Mouse (Mus musculus): ENCODE data around the gene Surf6.
A peak's percentile ranks its signal among the peaks of the same experiment; 100 is the strongest.
"Not testable (repeated sequence)": the region's sequence is repeated elsewhere in the genome, so short reads cannot be mapped to it uniquely, and the experiment has no call there.

The Surf6 gene

DNA sequence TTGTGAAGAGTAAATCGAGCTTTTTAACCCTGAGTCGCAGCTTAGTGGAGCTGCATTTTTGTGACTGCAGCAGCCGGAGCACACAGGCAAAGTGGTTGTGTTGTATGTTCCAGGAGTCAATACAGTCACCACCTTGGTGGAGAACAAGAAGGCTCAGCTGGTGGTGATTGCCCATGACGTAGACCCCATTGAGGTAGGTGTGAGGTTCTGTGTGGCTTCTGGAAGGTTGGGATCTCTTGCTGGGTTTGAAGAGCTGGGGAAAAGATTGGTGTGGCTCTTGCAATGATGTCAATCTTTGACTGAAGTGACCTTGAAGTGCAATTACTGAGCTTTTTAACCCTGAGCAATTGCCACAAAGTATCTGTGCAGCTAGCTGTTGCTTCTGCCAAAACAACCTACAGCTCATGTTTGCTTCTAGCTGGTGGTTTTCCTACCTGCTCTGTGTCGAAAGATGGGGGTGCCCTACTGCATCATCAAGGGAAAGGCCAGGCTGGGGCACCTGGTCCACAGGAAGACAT, 9.6 kb upstream of the Surf6 start:
- DNase-seq: no peak

DNA sequence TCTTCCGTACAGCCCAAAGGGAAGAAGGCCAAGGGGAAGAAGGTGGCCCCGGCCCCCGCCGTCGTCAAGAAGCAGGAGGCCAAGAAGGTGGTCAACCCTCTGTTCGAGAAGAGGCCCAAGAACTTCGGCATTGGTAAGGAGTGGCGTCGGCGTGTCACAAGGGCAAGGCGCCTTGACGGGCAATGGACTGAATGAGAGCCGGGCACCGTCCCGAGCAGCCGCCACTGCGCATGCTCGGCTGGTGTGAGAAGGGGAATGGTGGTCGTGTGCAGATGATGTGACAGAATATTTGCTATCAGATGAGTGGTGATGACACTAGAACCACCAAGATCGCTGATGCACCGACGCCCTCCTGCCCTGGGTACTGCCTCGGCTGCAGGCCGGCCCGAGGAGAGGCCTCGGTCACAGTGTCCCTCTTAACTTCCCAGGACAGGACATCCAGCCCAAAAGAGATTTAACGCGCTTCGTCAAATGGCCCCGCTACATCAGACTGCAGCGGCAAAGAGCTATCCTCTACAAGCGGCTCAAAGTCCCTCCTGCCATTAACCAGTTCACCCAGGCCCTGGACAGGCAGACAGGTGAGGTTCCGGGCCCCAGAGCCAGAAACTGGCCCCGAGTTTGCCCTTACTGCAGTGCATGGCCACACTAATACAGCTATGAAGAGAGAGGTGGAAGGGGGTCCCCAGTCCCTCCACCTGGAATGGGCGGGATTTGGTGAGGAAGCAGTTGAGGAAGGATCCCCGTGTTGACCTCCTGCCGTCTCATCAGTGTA, 8.5 kb upstream of the Surf6 start:
- DNase-seq: peak; percentile 53

DNA sequence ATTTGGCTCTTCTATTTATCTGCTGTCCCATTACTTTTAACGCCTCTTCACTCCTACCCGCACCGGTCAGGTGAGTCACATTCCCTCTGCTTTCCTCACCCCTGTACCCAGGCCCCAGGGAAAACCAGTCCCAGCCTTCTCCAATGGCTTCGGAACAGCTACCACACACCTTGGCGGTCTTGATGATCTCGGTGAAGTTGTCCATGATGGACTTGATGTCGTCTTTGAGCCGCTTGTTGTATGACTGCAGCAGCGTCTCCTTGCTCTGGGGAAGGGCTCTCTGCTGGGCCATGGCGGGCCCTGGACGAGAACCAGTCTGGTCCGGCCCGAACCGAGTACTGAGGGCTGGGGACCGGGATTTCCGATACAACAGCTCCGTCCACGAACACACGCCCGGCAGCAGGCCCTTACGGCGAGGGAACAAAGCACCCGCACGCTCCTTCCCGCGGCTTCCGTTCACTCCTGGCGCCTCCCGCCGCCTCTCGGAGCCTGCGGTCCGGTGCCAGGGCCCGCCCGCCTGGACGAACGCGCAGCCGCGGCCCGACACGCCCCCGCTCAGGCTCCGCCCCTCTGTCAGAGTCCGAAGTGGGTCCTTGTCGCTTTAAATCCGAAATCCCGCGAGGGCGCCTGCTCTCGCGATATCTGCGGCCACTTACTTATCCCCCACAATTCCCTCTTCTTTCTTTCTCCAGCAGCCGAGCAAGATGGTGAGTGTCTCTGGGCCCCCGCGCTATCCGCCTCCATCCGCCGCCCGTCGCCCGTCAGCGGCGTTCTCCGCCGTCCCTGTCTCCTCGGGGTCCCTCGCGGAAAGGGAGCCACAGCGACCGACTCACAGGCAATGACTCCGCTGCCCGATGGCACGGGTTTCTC, 7.7 kb upstream of the Surf6 start, which contains the start of the genes Med22 and Rpl7a:
Med22 (minus strand) TSS at position 554 of the 870 bp plus-strand sequence.
Rpl7a (plus strand) TSS at position 641 of the 870 bp plus-strand sequence.
- peak; percentile 100 for DNase-seq

DNA sequence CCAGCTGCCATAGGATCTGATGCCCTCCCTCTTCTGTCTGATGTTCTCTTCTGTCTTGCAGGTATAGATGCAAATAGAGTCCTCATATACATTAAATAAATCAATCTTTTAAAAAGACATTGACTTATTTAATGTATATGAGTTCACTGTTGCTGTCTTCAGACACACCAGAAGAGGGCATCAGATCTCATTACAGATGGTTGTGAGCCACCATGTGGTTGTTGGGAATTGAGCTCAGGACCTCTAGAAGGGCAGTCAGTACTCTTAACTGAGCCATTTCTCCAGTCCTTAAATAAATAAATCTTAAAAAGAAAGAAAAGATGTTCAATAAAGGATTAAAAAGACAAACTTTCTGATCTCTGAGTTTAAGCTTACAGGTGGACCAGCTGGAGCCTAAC, 6.7 kb upstream of the Surf6 start:
- no peak for DNase-seq

DNA sequence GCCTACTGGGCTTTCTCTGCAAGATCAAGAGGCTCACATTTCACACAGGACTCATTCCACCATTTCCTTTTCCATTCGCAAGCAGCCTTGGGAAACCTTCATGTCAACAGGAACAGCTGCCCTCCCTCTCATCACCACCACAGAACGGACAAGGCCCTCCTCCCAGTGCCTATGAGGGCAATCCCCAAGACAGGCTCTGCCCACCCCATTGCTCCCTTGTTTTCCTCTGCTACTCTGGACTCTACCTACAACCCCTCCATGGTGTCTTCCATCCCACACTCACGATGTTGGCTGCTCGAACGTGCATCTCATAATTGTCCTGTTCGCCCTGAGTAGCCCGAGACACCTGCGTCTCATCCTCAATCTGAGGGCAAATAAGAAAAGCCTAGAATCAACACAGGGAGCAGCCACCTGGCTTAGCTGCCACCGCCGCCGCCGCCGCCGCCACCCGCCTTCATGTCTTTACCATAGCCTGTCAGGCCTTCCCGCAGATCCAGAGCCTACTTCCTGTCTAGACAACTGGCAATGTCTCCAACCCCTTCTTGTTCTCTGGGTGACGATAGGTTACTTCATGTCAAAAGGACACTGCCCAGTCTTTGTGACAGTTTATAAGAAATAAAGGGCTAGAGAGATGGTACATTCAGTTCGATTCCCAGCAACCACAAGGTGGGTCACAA, 6.2 kb upstream of the Surf6 start:
- no peak for DNase-seq

DNA sequence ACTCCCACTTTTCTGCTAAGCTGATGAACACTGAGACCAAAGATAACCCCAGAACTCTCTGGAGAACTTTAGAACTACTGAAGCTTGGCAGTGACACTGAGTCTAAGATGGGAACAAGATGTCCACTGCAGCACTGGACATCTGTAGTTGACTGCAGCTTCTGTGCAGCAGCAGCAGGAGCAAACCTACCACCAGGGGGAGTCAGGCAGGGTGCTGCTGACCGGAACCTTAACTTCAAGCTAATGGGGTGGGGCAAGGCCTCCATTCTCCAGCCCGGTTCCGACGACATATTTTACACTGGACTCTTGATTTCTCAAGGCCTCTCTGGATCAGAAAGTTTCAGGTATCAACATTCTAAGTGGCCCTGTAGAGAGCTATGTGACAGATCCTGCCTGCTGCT, 4.4 kb upstream of the Surf6 start:
- peak; percentile 63 for DNase-seq

DNA sequence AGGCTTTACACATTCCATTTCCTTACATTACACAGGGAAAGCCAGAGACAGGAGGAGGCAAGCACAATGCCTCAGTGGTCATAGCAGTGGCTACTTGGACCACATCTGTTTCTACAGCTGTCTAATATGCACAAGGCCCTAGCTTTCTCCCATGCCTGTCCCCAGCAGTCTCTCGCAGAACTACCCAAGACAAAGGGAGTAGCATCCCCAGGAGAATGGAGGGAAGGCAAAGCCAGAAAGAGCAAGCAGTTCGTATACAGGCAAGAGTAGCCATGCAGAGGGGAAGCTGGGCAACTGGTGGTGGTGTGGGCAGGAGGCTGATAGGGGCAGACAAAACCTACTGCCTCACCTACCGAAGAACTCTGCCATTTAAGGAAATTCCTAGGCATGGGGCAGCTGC, 3.8 kb upstream of the Surf6 start:
- no peak for DNase-seq

DNA sequence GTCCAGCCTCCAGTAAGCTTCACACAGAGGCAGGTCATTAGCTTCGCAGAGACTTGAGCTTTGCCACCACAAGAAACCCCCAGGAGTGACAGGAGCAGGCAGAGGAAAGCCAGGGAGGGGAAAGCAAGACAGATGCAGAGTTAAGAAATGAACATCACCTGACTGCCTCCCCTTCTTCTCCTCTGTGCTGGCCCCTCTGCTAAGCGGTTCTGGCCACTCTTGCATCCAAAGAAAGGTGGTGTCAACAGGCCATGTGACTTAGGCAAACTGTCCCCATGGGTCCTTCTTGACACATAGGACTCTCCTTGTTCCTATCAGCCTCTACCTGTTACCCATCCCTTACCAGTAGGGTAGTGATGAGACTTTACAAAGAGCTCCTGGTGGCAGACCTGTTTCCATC, 3.3 kb upstream of the Surf6 start:
- no peak for DNase-seq

DNA sequence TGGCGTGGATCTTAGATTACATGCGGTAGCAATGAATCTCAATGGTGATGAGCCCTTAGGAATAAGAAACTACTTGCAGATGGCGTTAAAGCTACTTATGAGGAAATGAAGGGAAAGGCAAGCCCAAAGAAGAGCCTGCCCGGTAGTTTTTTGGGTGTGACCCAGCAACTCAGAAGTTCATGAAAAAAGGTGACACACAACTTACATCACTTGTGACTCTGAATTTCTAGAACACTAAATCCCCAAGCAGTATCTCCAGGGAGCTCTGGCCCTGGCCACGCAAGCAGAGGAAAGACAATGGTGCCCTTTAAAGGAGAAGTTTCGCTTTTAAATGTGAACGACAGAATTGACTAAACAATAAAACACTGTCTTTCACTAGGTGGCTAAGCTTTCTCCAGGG, 632 bp upstream of the Surf6 start:
- DNase-seq: no peak

DNA sequence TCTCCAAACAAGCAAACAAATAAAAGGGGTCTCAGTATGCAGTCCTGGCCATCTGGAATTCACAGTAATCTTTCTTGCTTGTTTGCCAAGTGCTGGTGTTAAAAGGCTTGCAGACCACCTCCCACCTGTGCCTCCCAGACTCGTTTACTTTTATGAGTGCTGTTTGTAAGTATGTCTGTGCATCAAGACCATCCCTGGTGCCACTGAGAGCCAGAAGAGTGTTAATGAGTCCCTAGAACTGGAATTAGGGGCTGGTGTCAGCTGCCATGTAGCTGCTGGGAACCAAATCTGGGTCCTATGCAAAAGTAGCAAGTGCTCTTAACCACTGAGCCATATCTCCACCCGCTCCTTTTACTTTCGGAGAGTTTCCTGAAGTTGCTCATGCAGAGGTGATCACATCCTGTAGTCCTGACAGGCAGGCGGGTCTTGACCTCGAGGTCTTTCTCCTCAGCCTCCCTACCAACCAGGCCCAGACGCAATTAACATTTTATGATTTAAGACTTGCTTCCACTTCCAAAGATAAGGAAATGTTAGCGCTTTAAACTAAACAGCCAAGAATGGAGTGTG, 762 bp downstream of the Surf6 start:
- no peak for DNase-seq

DNA sequence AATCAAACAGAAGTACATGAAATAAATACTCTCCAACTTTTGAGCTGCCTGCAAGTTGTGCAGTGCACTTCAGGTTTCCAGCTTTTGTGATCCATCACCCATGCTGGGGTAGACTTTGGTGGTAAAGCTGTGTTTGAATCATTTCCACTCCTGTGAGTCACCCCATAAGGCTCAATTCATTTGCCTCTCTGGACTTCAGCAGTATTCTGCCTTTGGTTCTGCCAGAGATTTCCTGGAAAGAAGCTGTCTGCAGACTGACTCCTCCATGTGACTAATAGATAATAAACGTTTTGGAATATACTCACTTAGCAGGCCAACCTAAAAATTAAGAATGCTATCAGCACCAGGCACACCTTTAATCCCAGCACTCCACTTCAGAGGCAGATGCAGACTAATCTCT, 1.9 kb downstream of the Surf6 start:
- DNase-seq: no peak

DNA sequence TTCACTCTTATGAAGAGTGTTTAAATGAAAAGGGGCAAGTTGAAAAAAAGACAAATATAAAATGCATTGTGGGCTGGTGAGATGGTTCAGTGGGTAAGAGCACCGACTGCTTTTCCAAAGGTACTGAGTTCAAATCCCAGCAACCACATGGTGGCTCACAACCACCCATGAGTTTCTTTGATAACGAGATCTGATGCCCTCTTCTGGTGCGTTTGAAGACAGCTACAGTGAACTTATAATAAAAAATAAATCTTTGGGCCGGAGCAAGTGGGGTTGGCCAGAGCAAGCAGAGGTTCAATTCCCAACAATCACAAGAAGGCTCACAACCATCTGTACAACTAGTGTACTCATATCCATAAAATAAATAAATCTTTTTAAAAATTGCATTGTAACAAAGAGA, 6.8 kb downstream of the Surf6 start:
- DNase-seq: no peak

DNA sequence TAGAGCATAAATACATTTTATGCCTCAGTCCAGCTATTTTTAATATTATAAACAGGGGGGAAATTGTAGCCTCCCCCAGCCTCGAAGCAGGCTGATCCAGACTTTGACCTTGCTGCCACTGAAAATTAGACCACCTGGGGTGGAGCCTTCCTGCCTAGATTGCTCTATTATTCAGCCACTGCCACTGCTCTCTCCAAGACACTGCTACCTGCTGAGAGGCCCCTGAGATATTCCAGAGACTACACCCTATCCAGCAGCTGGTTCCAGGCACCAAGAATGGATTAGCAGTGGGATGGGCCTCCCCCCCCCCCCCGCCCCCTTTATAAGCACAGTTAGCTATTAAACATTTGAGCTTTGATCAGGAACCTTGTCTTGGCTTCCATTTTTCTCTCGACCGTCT, 16.5 kb downstream of the Surf6 start:
- DNase-seq: not testable (repeated sequence)

DNA sequence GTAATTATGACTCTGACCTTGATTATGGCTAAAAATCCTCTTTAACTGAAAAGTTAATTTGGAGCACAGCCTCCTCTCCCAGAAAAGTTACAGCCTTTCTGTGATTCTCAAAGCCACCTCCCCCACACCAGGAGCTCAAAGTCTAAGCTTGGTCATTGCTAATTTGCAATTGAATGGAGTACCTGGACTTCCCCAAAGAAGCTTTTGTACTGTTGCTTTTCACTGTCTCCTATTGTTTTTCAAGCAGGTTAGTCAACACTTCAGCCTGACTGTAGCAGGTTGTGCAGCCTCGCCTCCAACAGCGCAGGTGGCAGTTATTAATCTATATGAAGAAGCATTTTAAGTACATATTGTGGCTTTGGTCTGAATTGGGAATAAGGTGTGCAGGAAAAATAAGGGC, 17.1 kb downstream of the Surf6 start:
- DNase-seq: not testable (repeated sequence)

DNA sequence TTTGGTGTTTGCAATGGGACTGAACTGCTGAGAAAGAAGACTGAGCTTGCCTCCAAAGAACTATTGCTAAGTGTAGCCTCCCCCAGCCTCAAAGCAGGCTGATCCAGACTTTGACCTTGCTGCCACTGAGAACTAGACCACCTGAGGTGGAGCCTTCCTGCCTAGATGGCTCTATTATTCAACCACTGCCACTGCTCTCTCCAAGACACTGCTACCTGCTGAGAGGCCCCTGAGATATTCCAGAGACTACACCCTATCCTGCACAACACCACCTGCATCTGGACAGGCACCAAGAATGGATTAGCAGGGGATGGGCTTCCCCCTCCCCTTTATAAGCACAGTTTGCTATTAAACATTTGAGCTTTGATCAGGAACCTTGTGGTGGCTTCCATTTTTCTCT, 24.1 kb downstream of the Surf6 start:
- DNase-seq: no peak

DNA sequence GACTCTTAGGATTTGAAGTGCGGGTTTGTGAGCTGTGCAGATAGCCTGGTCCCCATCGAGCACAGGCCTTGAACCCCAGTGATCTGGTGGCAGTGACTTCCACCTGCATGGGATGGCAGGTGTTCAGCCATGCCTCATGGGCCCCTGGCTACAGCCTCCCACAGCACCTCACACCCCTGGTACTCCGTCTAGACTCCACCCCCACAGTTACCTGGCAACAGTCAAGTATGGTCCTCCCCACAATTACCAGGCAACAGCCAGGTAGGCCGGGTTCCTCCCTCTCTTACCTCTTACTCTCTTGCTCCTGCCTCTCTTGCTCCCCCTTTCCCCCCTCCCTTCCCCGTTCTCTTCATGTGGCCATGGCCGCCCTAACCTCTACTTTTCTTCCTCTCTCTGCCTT, 32.0 kb downstream of the Surf6 start:
- no peak for DNase-seq

DNA sequence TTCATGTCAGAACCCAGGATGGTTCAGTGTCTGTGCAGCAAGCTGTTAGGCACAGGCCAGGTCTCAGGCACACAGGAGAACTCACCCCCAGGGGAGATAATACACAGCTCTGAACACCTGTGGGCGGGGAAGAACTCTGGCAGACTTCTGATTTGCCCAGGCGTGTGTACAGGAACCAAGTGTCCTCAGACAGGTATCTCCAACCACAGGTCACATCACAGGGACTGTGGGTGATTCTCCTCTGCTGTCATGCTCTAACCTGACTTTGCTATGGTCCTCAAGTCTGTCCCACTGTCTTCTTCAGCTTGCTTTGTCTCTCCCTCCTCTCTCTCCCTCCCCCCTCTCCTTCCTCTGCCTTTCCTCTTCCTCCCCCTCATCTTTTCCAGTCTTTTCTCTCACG, 37.8 kb downstream of the Surf6 start, which contains the start of gene Abo:
Abo (minus strand) TSS at position 101 of the 400 bp plus-strand sequence.
- DNase-seq: no peak

DNA sequence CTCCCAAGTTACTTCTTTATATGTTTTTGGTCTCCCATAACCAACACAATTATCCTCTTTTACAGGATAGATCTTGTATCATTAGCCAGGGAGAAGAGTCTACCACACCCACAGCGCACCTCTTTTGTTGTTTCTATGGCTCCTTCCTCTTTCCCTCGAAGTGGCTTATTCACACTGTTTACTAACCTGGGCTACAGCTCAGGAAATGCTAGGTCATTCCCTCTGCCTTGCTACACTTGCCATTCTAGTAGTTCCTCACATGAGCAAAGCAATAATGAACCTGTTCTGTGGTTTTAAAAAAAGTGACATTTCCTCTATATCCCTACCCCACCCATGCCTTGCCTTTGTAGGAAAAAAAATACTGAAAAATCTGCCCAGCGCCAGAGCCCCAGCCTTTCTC, 39.8 kb downstream of the Surf6 start:
- no peak for DNase-seq

DNA sequence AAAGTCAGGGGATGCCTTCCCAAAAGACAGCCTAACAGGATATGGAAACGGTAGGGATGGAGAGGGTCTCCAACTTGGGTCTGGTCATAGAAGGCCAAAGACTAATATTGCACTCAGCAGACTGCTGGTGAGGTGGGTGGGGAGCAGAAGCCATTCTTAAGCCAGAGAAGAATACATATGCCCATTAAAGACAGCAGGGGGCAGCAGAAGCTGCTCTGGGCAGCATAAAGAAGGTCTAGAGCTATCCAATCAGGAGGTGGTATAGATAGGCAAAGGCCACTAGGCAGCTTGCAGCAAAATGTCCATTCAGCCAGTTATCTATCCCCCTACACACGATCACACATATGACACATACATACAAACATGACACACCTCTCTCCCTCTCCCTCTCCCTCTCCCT, 55.0 kb downstream of the Surf6 start:
- peak; percentile 59 for DNase-seq

Data from lung, postnatal 36 days (tissue).